Mouse (Mus musculus) hindbrain, embryonic 14.5 days (tissue): ENCODE measurements at regions not wholly inside any gene's neighbourhood (a gene's known extent, or its start where the extent isn't known, plus 50 kb on each side); places are given as distances from the start of the nearest gene placed in this dataset.

ENCODE experiments used
- ATAC-seq: fragments of 200-750 bp; cut with Nextera tagmentation; 2 replicates; pipeline ENCODE4 v1.8.0; 2017; ENCODE audit warnings: moderate number of reproducible peaks, mild to moderate bottlenecking, moderate TSS enrichment, moderate library complexity; ENCODE audit not compliant: low FRiP score
- DNase-seq: peaks from one replicate; pipeline ENCODE4 v3.0.0-alpha.2; 2015; ENCODE audit warnings: low spot score
- H3K27ac ChIP-seq: fragments of 300-500 bp; sonication (generic); 2 replicates; pipeline ENCODE4 v1.5.1; 2014; ENCODE audit warnings: mild to moderate bottlenecking, moderate library complexity
- H3K27me3 ChIP-seq: fragments of 300-500 bp; sonication (generic); 2 replicates; pipeline ENCODE4 v1.6.1; 2014; ENCODE audit warnings: mild to moderate bottlenecking, low read length, mixed read lengths; ENCODE audit not compliant: control insufficient read depth, insufficient read depth
- H3K36me3 ChIP-seq: fragments of 300-500 bp; sonication (generic); replicated peaks from 2 replicates; pipeline ENCODE4 v1.6.1; 2014; ENCODE audit not compliant: control insufficient read depth, insufficient read depth
- H3K4me1 ChIP-seq: fragments of 300-500 bp; sonication (generic); replicated peaks from 2 replicates; pipeline ENCODE4 v1.6.1; 2014; ENCODE audit warnings: antibody characterized with exemption, low read length, mixed read lengths; ENCODE audit not compliant: control insufficient read depth, insufficient read depth
- H3K4me2 ChIP-seq: fragments of 300-500 bp; sonication (generic); replicated peaks from 2 replicates; pipeline ENCODE4 v1.6.1; 2014; ENCODE audit warnings: mild to moderate bottlenecking, moderate library complexity
- H3K4me3 ChIP-seq: fragments of 300-500 bp; sonication (generic); replicated peaks from 2 replicates; pipeline ENCODE4 v1.5.1; 2014; ENCODE audit warnings: mild to moderate bottlenecking, low read length
- H3K9ac ChIP-seq: fragments of 300-500 bp; sonication (generic); 2 replicates; pipeline ENCODE4 v1.6.1; 2014
- H3K9me3 ChIP-seq: fragments of 300-500 bp; sonication (generic); 2 replicates; pipeline ENCODE4 v1.6.1; 2016; ENCODE audit warnings: low read length; ENCODE audit not compliant: control insufficient read depth
- WGBS: fragments of 180-500 bp; shearing (Covaris S2); extraction: QIAGEN DNeasy Blood & Tissue Kit; methylation state at CpG from one replicate; pipeline ENCODE4 v1.1.7; 2014; 5-methylcytosine and 5-hydroxymethylcytosine counted together

DNA sequence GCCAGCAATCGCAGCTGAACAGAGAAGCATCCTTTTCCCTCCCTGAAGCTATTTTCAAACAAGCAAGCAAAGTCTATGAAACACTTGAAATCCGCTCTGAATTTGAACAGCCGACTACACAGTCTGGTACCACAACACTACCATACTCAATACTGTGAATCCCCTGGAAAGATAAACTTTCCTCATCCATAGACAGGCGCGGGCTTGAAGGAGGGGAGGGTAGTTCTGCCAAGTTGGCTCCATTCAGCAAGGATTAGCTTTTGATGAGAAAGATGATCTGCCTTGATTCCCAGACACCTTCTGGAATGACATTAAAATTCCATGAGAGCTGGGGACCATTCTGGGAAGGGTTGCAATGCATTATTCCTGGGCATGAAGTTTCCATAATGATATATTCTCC lies 186.4 kb upstream of the A430005L14Rik start:
- no peak overlapping the region for H3K9ac ChIP-seq
- no peak overlapping the region for H3K4me3 ChIP-seq
- no peaks in the 10 kb centered on the region for H3K4me1 ChIP-seq
- no peaks in the 10 kb centered on the region for H3K9me3 ChIP-seq
- no peak overlapping the region for H3K4me2 ChIP-seq
- DNase-seq (no peak), ATAC-seq (no peak)
- WGBS: 71% methylated on average over 5 of the region's 5 CpGs
- H3K27me3 ChIP-seq: no peaks in the 10 kb centered on the region
- H3K36me3 ChIP-seq: no peaks in the 10 kb centered on the region
- H3K27ac ChIP-seq: no peak overlapping the region

DNA sequence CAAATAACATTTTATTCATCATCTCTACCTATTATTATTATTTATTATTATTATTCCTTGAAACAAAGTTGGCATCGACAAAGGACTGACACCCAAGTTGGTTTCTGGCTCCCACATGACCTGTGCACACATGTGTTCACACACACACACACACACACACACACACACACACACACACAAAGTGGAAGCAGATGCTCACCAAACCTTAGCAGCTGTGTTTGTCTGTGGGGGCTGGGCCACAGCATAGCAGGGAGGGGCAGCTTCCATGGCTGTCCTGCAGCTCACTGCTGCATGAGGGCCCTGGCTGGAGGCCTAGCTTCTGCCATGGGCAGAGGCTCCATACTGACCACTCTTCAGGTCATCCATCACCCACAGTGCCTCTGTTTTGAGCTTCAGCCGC lies 176.5 kb upstream of the A430005L14Rik start:
- H3K4me1 ChIP-seq: no peaks in the 10 kb centered on the region
- WGBS: 90% methylated on average over 2 of the region's 2 CpGs
- no peak for ATAC-seq

DNA sequence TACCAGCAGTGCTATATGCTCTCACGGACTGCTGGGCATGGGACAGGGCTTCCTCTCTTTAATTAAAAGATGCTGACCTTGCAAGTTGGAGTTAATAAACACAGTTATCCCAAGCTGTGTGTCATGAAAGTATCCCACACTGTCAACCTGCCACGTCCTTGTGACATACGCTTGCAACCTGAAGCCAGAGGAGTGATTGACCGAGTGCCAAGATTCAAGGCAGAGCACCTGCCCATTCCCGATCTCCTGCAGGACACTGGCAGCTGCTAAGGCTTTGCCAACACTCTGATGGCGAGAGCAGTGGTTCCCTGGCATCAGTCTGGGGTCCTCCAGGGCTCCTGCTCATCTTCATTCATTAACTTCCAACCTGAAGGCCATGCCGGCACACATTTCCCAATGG lies 175.8 kb upstream of the A430005L14Rik start:
- H3K9ac ChIP-seq: no peak overlapping the region
- no peak overlapping the region for H3K4me3 ChIP-seq
- DNase-seq: no peak
- H3K4me1 ChIP-seq: no peaks in the 10 kb centered on the region
- no peak overlapping the region for H3K27ac ChIP-seq
- WGBS: 69% methylated on average over 7 of the region's 7 CpGs
- H3K9me3 ChIP-seq: no peaks in the 10 kb centered on the region
- no peak overlapping the region for H3K4me2 ChIP-seq
- no peak for ATAC-seq
- H3K27me3 ChIP-seq: no peaks in the 10 kb centered on the region
- no peaks in the 10 kb centered on the region for H3K36me3 ChIP-seq

More for the DNA sequence above, 176.5 kb upstream of the A430005L14Rik start:
- DNase-seq: no peak
- H3K27ac ChIP-seq: no peak overlapping the region
- no peak overlapping the region for H3K9ac ChIP-seq
- H3K9me3 ChIP-seq: no peaks in the 10 kb centered on the region
- no peaks in the 10 kb centered on the region for H3K27me3 ChIP-seq
- no peak overlapping the region for H3K4me2 ChIP-seq
- H3K4me3 ChIP-seq: no peak overlapping the region
- H3K36me3 ChIP-seq: no peaks in the 10 kb centered on the region

DNA sequence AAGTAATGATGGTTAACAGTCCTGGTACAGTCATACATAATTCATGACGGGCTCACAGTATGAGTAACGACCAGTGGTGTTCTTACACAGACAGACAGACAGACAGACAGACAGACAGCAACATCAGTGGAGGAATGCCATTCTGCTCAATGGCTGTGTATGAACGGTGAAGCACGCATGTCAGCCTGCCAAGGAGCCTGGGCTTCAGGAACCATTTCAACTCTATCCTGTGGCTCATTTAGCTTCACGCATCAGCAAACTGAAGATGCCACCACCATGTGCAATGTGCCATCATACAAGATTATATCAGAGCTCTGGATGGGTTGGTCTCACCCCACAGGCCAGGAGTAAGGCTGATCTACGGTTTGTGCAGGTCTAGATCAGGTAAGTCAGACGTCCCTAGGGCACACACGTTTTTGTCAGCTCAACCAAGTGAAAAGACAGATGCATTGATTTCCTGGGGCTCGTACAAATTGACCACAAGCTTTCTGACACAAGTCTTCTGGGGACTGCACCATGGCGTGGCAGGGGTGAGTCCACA lies 175.0 kb upstream of the A430005L14Rik start:
- ATAC-seq: no peak
- 78% methylated on average over 10 of the region's 10 CpGs for WGBS

DNA sequence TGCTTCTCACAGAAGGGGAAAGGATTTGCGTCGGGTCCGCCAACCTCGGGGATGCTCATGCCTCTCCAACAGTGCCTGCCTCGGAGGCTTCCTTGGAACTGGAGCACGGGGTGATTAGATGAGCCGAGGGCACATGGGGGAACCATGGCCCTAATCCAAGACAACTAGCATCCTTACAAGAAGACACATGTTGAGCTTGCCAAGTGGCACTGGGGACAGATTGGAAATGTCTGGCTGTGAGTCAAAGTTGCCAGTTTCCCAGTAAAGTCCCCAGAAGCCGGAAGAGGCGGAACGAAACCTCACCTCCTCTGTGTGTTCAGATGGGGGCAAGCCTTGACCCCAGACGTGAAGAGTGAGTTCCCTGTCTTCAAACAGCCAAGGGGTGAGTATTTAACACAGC lies 172.6 kb upstream of the A430005L14Rik start:
- Histone ChIP-seq H3K9ac (no peak overlapping the region), H3K4me1 (no peaks in the 10 kb centered on the region), H3K27me3 (no peaks in the 10 kb centered on the region), H3K36me3 (no peaks in the 10 kb centered on the region), H3K27ac (no peak overlapping the region), H3K4me3 (no peak overlapping the region), H3K9me3 (no peaks in the 10 kb centered on the region), H3K4me2 (no peak overlapping the region)
- 76% methylated on average over 11 of the region's 11 CpGs for WGBS
- DNase-seq: no peak
- no peak for ATAC-seq

More for the DNA sequence above, 175.0 kb upstream of the A430005L14Rik start:
- Histone ChIP-seq H3K27ac (no peak overlapping the region), H3K4me3 (no peak overlapping the region), H3K36me3 (no peaks in the 10 kb centered on the region), H3K4me2 (no peak overlapping the region), H3K27me3 (no peaks in the 10 kb centered on the region), H3K4me1 (no peaks in the 10 kb centered on the region), H3K9me3 (no peaks in the 10 kb centered on the region), H3K9ac (no peak overlapping the region)
- no peak for DNase-seq

DNA sequence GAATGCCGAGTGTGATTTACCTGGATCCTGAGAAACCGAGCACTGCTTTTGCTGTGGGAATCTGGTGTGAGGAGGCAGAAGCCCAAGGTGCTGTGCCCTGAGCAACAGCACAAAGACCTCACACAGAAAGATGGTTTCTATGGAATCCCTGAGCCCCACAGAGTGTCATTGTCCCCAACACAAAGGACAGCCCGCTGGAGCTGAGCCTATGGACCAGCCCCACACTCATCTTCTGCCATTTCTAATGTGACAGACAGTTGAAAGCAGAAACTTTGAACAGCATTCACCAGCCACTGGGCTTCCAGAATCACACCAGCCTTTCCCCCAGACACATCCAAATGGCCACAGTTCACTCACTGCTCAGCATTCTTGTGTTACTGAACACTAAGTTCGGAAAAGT lies 171.5 kb upstream of the A430005L14Rik start:
- Histone ChIP-seq H3K9ac (no peak overlapping the region), H3K4me3 (no peak overlapping the region), H3K27me3 (no peaks in the 10 kb centered on the region), H3K9me3 (no peaks in the 10 kb centered on the region), H3K4me2 (no peak overlapping the region), H3K27ac (no peak overlapping the region), H3K36me3 (no peaks in the 10 kb centered on the region), H3K4me1 (no peaks in the 10 kb centered on the region)
- no peak for ATAC-seq
- no peak for DNase-seq
- WGBS: 34% methylated on average over 4 of the region's 4 CpGs

DNA sequence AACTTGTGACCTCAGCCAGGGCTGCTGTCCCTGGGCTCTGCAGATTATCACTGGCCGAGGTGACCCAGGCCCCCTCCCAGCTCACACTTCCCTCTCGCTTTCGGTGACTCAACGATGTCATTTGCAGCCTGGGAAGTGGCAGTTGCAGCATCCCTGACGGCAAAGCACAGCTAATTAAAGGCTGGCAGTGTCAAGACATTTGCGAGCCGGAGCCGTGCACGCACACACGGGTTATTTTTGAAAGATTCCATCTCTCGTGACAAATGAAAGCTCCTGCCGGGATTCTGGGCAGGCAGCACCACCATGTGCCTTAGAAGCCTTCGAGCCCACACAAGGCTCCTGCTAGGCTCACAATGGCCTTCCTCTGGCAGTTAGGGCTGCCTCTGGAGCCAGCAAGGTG lies 164.7 kb upstream of the A430005L14Rik start:
- DNase-seq: no peak
- H3K27ac ChIP-seq: peak overlapping the region; percentile 27
- 23% methylated on average over 13 of the region's 13 CpGs for WGBS
- no peaks in the 10 kb centered on the region for H3K9me3 ChIP-seq
- 0 out of 2 replicates have a peak overlapping the region, but pooled peaks have one; percentile 3 for H3K9ac ChIP-seq
- H3K4me1 ChIP-seq: peaks cover 25% of the 10 kb centered on the region; the same call in 1 of the 2 replicates
- ATAC-seq: peak; percentile 7; the same call in 1 of the 2 replicates
- H3K27me3 ChIP-seq: no peaks in the 10 kb centered on the region
- H3K36me3 ChIP-seq: no peaks in the 10 kb centered on the region
- no peak overlapping the region for H3K4me2 ChIP-seq
- H3K4me3 ChIP-seq: no peak overlapping the region

DNA sequence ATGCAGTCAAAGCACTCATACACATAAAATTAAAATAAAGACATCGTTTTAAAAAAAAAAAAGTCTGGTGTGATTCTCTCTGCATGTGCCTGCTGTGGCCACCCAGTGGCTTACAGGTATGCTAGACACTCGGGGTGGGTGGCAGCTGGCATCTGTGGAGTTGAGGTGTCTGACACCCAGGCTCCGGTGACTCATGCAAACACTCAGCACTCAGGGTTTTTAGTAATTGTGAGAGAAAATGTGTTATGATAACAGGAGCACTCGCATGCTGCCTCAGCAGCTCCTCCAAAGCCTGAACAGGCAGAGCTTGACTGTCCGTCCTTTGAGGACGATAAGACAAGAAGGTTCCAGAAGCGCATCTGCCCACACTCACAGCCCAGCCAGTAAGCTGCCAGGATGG lies 159.0 kb upstream of the A430005L14Rik start:
- Histone ChIP-seq H3K9ac (no peak overlapping the region), H3K27ac (no peak overlapping the region), H3K9me3 (no peaks in the 10 kb centered on the region), H3K4me1 (peaks cover 16% of the 10 kb centered on the region; the same call in 1 of the 2 replicates), H3K4me3 (no peak overlapping the region), H3K27me3 (no peaks in the 10 kb centered on the region), H3K36me3 (no peaks in the 10 kb centered on the region), H3K4me2 (no peak overlapping the region)
- DNase-seq (no peak), ATAC-seq (no peak)
- WGBS: 93% methylated on average over 7 of the region's 7 CpGs

DNA sequence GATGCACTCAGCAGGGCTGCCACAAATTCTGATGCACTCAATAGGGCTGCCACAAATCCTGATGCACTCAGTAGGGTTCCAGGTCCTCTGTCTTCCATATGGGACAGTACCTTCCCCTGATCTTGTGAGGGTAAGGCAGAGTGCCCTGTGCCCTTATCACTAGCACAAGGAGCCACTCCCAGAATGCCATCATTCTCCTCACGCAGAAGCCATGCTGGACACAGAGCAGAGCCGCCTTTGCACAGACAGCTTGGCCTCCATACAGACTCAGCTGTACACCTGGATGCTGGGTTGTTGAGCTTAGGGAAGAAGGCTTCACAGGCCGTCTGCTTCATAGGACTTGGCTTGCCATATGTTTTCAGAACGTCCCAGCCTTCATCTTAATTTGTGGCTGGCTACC lies 151.3 kb upstream of the A430005L14Rik start:
- WGBS: 17% methylated on average over 4 of the region's 4 CpGs
- no peak overlapping the region for H3K4me3 ChIP-seq
- H3K4me2 ChIP-seq: peak overlapping the region; percentile 24; the same call in 1 of the 2 replicates
- H3K9me3 ChIP-seq: no peaks in the 10 kb centered on the region
- H3K27me3 ChIP-seq: no peaks in the 10 kb centered on the region
- no peak for DNase-seq
- H3K9ac ChIP-seq: peak overlapping the region; percentile 17; the same call in 1 of the 2 replicates
- ATAC-seq: no peak
- H3K4me1 ChIP-seq: peaks cover 17% of the 10 kb centered on the region
- peak overlapping the region; percentile 74 for H3K27ac ChIP-seq
- no peaks in the 10 kb centered on the region for H3K36me3 ChIP-seq

DNA sequence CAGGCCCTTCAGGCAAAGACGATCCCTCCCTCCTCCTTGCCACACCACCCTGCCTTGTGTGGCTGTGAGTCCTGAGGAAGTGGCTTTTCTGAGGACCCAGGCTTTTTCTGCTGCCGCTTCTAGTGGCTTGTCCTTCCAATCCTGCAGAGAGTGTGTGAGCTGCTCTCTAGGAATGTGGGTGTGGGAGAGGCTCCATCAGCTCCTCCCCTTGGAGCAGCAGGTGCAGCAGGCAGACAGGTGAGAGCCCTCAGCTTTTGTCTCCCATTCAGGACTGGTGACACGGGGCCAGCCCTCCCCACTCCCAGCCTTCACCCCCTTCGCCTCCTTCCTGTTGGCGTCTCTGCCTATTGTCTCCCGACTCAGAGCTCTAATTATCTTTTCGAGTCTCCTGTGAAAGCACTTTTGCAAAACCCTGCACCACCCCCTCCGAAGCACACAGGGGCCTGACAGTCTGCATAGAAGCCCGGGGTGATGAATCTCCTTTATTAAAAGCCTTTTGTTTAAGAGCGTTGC lies 150.8 kb upstream of the A430005L14Rik start:
- no peaks in the 10 kb centered on the region for H3K27me3 ChIP-seq
- peak overlapping the region; percentile 24 for H3K4me2 ChIP-seq
- H3K9me3 ChIP-seq: no peaks in the 10 kb centered on the region
- peak overlapping the region; percentile 17; the same call in 1 of the 2 replicates for H3K9ac ChIP-seq
- H3K4me3 ChIP-seq: no peak overlapping the region
- DNase-seq (peak; percentile 57), ATAC-seq (peak; percentile 43)
- WGBS: 2% methylated on average over 10 of the region's 10 CpGs
- peak overlapping the region; percentile 74 for H3K27ac ChIP-seq
- no peaks in the 10 kb centered on the region for H3K36me3 ChIP-seq
- peaks cover 17% of the 10 kb centered on the region for H3K4me1 ChIP-seq
